Mouse (Mus musculus): ENCODE results near the gene Cygb. TPM values are rescaled to one million over a fixed set of nuclear protein-coding genes. Genes with fewer than 3 reads are reported as not detected.

Gene Cygb
- polyA plus RNA-seq, 1 experiment, result 0.02 TPM

GRCm38 (mm10) chr11:116661291-116661947 is 7.3 kb upstream of the Cygb start:
- Histone ChIP-seq H3K4me3 (replicated peaks) (no peak overlapping the region), H3K9me3 (ENCODE audit: control insufficient read depth, low read length) (no peaks in the 10 kb centered on the region), H3K27me3 (ENCODE audit: control insufficient read depth) (peaks cover 50% of the 10 kb centered on the region), H3K4me1 (ENCODE audit: control insufficient read depth) (peaks cover 23% of the 10 kb centered on the region), H3K36me3 (ENCODE audit: control insufficient read depth) (no peaks in the 10 kb centered on the region)
- no peak for TF ChIP-seq TAL1 (IDR thresholded peaks at IDR 0.05; ENCODE audit: low read length)
- no peak for TF ChIP-seq GATA1 (IDR thresholded peaks at IDR 0.05; ENCODE audit: low read length)

- Histone ChIP-seq H3K36me3 (ENCODE audit: control insufficient read depth) (no peaks in the 10 kb centered on the region), H3K27me3 (ENCODE audit: control insufficient read depth) (peaks cover 46% of the 10 kb centered on the region), H3K4me1 (ENCODE audit: control insufficient read depth) (peaks cover 23% of the 10 kb centered on the region), H3K9me3 (ENCODE audit: control insufficient read depth, low read length) (no peaks in the 10 kb centered on the region), H3K4me3 (replicated peaks) (no peak overlapping the region)
- TF ChIP-seq TAL1 (IDR thresholded peaks at IDR 0.05; ENCODE audit: low read length) (no peak), GATA1 (IDR thresholded peaks at IDR 0.05; ENCODE audit: low read length) (no peak)
Observed at GRCm38 (mm10) chr11:116660181-116660580, 6.1 kb upstream of the Cygb start.

GRCm38 (mm10) chr11:116659027-116659621 is 5.0 kb upstream of the Cygb start:
- Histone ChIP-seq H3K9me3 (ENCODE audit: control insufficient read depth, low read length) (no peaks in the 10 kb centered on the region; the same call in 1 of the 2 replicates), H3K36me3 (ENCODE audit: control insufficient read depth) (no peaks in the 10 kb centered on the region), H3K4me1 (ENCODE audit: control insufficient read depth) (peaks cover 26% of the 10 kb centered on the region), H3K27me3 (ENCODE audit: control insufficient read depth) (peaks cover 54% of the 10 kb centered on the region), H3K4me3 (replicated peaks) (no peak overlapping the region)
- TF ChIP-seq TAL1 (IDR thresholded peaks at IDR 0.05; ENCODE audit: low read length) (no peak), GATA1 (IDR thresholded peaks at IDR 0.05; ENCODE audit: low read length) (no peak)

GRCm38 (mm10) chr11:116658238-116658637 is 4.1 kb upstream of the Cygb start:
- Histone ChIP-seq H3K9me3 (ENCODE audit: control insufficient read depth, low read length) (peaks cover 4% of the 10 kb centered on the region; the same call in 1 of the 2 replicates), H3K36me3 (ENCODE audit: control insufficient read depth) (no peaks in the 10 kb centered on the region), H3K27me3 (ENCODE audit: control insufficient read depth) (peaks cover 54% of the 10 kb centered on the region), H3K4me3 (replicated peaks) (no peak overlapping the region), H3K4me1 (ENCODE audit: control insufficient read depth) (peaks cover 31% of the 10 kb centered on the region)
- TF ChIP-seq GATA1 (IDR thresholded peaks at IDR 0.05; ENCODE audit: low read length) (no peak), TAL1 (IDR thresholded peaks at IDR 0.05; ENCODE audit: low read length) (no peak)

GRCm38 (mm10) chr11:116657311-116658223 is 3.5 kb upstream of the Cygb start:
- Histone ChIP-seq H3K36me3 (ENCODE audit: control insufficient read depth) (no peaks in the 10 kb centered on the region), H3K4me1 (ENCODE audit: control insufficient read depth) (peaks cover 31% of the 10 kb centered on the region), H3K27me3 (ENCODE audit: control insufficient read depth) (peaks cover 54% of the 10 kb centered on the region), H3K9me3 (ENCODE audit: control insufficient read depth, low read length) (peaks cover 4% of the 10 kb centered on the region; the same call in 1 of the 2 replicates), H3K4me3 (replicated peaks) (peak overlapping the region; percentile 54)
- TF ChIP-seq TAL1 (IDR thresholded peaks at IDR 0.05; ENCODE audit: low read length) (no peak), GATA1 (IDR thresholded peaks at IDR 0.05; ENCODE audit: low read length) (no peak)

- TF ChIP-seq GATA1 (IDR thresholded peaks at IDR 0.05; ENCODE audit: low read length), result no peak
- TF ChIP-seq TAL1 (IDR thresholded peaks at IDR 0.05; ENCODE audit: low read length), result no peak
- H3K9me3 ChIP-seq (ENCODE audit: control insufficient read depth, low read length), result peaks cover 4% of the 10 kb centered on the region; the same call in 1 of the 2 replicates
- peaks cover 31% of the 10 kb centered on the region for H3K4me1 ChIP-seq (ENCODE audit: control insufficient read depth)
- H3K27me3 ChIP-seq (ENCODE audit: control insufficient read depth), result peaks cover 54% of the 10 kb centered on the region
- no peak overlapping the region for H3K4me3 ChIP-seq (replicated peaks)
- no peaks in the 10 kb centered on the region for H3K36me3 ChIP-seq (ENCODE audit: control insufficient read depth)
Observed at GRCm38 (mm10) chr11:116656348-116657191, 2.5 kb upstream of the Cygb start.

GRCm38 (mm10) chr11:116653709-116654221 is 348 bp downstream of the Cygb start:
- H3K9me3 ChIP-seq (ENCODE audit: control insufficient read depth, low read length), result peaks cover 4% of the 10 kb centered on the region; the same call in 1 of the 2 replicates
- TF ChIP-seq TAL1 (IDR thresholded peaks at IDR 0.05; ENCODE audit: low read length), result no peak
- TF ChIP-seq GATA1 (IDR thresholded peaks at IDR 0.05; ENCODE audit: low read length), result no peak
- H3K36me3 ChIP-seq (ENCODE audit: control insufficient read depth), result no peaks in the 10 kb centered on the region
- H3K4me1 ChIP-seq (ENCODE audit: control insufficient read depth), result peaks cover 25% of the 10 kb centered on the region
- peaks cover 65% of the 10 kb centered on the region for H3K27me3 ChIP-seq (ENCODE audit: control insufficient read depth)
- H3K4me3 ChIP-seq (replicated peaks), result no peak overlapping the region

GRCm38 (mm10) chr11:116653234-116653633 is 879 bp downstream of the Cygb start, which contains the start of gene Prcd:
Gene Prcd, plus strand, starts transcription at chr11:116653534.
- peaks cover 4% of the 10 kb centered on the region; the same call in 1 of the 2 replicates for H3K9me3 ChIP-seq (ENCODE audit: control insufficient read depth, low read length)
- no peak for TF ChIP-seq TAL1 (IDR thresholded peaks at IDR 0.05; ENCODE audit: low read length)
- no peaks in the 10 kb centered on the region for H3K36me3 ChIP-seq (ENCODE audit: control insufficient read depth)
- H3K27me3 ChIP-seq (ENCODE audit: control insufficient read depth), result peaks cover 65% of the 10 kb centered on the region
- peaks cover 24% of the 10 kb centered on the region for H3K4me1 ChIP-seq (ENCODE audit: control insufficient read depth)
- H3K4me3 ChIP-seq (replicated peaks), result no peak within 1 kb of the TSS
